Mouse (Mus musculus) bone marrow, adult 2 months (tissue): ENCODE data around the gene Olfr645. TPM values are rescaled to one million over a fixed set of nuclear protein-coding genes. Genes with fewer than 3 reads are reported as not detected.

ENCODE experiments used
- H3K27ac ChIP-seq: fragments of 200-500 bp; 2 replicates; pipeline ENCODE4 v1.5.1; 2012; ENCODE audit warnings: low read depth, mild to moderate bottlenecking, control low read depth, inconsistent platforms, low read length; ENCODE audit not compliant: control insufficient read depth, poor library complexity, insufficient read depth
- H3K4me1 ChIP-seq: fragments of 200-500 bp; 2 replicates; pipeline ENCODE4 v1.6.1; 2011; ENCODE audit warnings: low read length; ENCODE audit not compliant: control insufficient read depth, insufficient read depth
- H3K4me3 ChIP-seq: fragments of 200-500 bp; replicated peaks from 2 replicates; pipeline ENCODE3; 2011; ENCODE audit warnings: mild to moderate bottlenecking, low read depth, low read length, control low read depth; ENCODE audit not compliant: control insufficient read depth
- CTCF ChIP-seq: fragments of 200-500 bp; IDR thresholded peaks from 2 replicates; pipeline ENCODE4 v1.5.1; 2011; ENCODE audit warnings: low read length, control low read depth; ENCODE audit not compliant: control insufficient read depth, insufficient read depth
- POLR2A ChIP-seq: fragments of 200-500 bp; IDR thresholded peaks from 2 replicates; pipeline ENCODE4 v1.6.1; 2011; ENCODE audit warnings: low read depth, mild to moderate bottlenecking, control low read depth, low read length, borderline replicate concordance; ENCODE audit not compliant: control insufficient read depth
- WGBS: fragments of 180-500 bp; shearing (Covaris S2); methylation state at CpG from one replicate; pipeline ENCODE4 v1.1.7; 2018; 5-methylcytosine and 5-hydroxymethylcytosine counted together
- polyA plus RNA-seq: library from polyadenylated mRNA; stranded (reverse); fragments of >200 nt; gene quantifications from 2 replicates; pipeline ENCODE4 v1.2.4, GENCODE M21; 2011; ENCODE audit warnings: low replicate concordance; ENCODE audit not compliant: missing spikeins, insufficient read depth, insufficient read length

Gene Olfr645
- not detected in 2 replicates for polyA plus RNA-seq

DNA sequence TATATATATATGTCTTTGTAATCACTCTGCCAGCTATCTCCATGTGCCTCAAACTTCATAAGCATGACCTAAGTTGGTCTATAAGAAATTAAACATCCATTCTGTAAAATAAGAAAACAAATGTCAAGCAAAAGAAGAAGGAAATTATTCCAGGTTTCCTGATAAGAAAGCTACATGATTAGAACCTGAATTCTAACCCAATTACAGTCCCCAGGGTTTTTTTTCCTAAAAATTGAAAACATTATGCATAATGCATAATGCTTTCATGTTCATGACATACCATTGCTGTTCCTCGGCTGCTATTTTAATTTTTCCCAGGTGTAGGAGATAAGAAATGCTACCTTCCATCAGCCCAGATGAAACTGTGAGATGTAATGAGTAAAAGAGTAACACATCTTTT, at the start of gene Olfr645:
Gene Olfr645 (minus strand): TSS at position 101 of the 400 bp plus-strand sequence.
- no peak within 1 kb of the TSS for H3K4me3 ChIP-seq
- no peak within 1 kb of the TSS for H3K27ac ChIP-seq
- no peaks in the 10 kb centered on the region for H3K4me1 ChIP-seq
- TF ChIP-seq POLR2A (no peak), CTCF (no peak)
- WGBS = 83% methylated on average over 1 of the region's 1 CpGs

GRCm38 (mm10) chr7:104129726-104130125, 44.5 kb upstream of the Olfr645 start, which contains the start of gene Ubqln5:
TSS of gene Ubqln5 (minus strand) at chr7:104129826.
- TF ChIP-seq CTCF (no peak), POLR2A (no peak)
- Histone ChIP-seq H3K4me1 (no peaks in the 10 kb centered on the region), H3K27ac (no peak within 1 kb of the TSS), H3K4me3 (no peak within 1 kb of the TSS)
- 86% methylated on average over 5 of the region's 5 CpGs for WGBS

DNA sequence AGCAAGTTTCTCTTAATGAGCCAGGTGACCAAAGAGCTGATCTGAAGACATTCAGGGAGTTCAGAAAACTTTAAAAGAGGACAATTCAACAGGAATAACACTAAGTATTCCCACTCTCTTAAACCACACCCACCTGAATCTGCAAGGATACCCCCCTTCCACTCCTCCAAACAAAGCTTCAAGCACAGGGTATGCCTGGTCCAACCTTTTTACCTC, 19.4 kb upstream of the Olfr645 start, which contains the start of gene Olfr646:
Gene Olfr646 (plus strand): TSS at position 117 of the 216 bp plus-strand sequence.
- Histone ChIP-seq H3K4me1 (no peaks in the 10 kb centered on the region), H3K27ac (no peak within 1 kb of the TSS), H3K4me3 (no peak within 1 kb of the TSS)
- no peak for TF ChIP-seq CTCF

DNA sequence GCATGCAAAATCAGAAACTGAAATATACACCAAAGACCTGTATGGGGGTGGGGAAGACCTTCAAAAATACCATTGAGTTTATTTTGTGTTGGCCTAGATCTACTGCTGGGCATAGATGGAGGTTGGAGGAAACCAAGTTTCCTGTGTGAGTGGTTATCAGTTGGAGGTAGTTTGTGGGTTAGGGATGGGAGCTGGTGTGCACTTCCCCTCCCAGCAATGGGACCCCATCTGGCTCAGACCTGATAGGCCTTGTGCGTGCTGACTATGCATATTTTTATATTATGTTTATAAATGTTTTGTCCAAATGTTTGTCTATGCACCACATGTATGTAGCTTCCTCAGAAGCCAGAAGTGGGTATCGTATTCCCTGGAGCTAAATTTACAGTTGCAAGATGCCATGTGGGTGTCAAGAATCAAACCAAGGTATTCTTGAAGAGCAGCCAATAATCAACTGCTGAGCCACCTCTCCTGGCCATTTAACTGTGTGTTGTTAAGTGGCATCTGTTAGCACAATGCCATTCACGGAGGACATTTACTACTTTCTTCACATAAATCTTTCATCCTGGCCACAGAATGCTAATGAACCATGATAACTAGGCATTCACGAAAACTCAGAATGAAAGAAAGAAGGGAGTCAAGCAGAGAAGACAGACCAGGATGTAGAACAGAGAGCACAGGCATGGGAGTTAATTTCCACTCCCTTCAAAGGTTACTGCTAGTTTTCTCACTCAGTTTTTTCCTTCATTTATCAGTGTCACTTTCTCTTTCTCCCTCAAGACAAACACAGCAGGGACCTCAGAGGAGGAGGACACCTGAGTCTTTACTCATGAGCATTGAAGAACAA, 18.9 kb upstream of the Olfr645 start:
- TF ChIP-seq CTCF (no peak), POLR2A (no peak)
- no peaks in the 10 kb centered on the region for H3K4me1 ChIP-seq
- WGBS = 11% methylated on average over 4 of the region's 4 CpGs
- no peak overlapping the region for H3K27ac ChIP-seq
- H3K4me3 ChIP-seq = no peak overlapping the region

GRCm38 (mm10) chr7:104071769-104072168, 13.5 kb downstream of the Olfr645 start, which contains the start of gene Olfr644:
TSS of gene Olfr644 (minus strand) at chr7:104071869.
- WGBS = 72% methylated on average over 2 of the region's 2 CpGs
- H3K4me3 ChIP-seq = no peak within 1 kb of the TSS
- H3K4me1 ChIP-seq = no peaks in the 10 kb centered on the region
- H3K27ac ChIP-seq = no peak within 1 kb of the TSS
- TF ChIP-seq POLR2A (no peak), CTCF (no peak)

GRCm38 (mm10) chr7:104061345-104061744, 23.9 kb downstream of the Olfr645 start, which contains the start of gene 4930516K23Rik:
TSS of gene 4930516K23Rik (minus strand) at chr7:104061445.
- TF ChIP-seq POLR2A = no peak
- TF ChIP-seq CTCF = no peak
- Histone ChIP-seq H3K27ac (no peak within 1 kb of the TSS), H3K4me1 (no peaks in the 10 kb centered on the region; the same call in 1 of the 2 replicates), H3K4me3 (no peak within 1 kb of the TSS)
- 63% methylated on average over 2 of the region's 2 CpGs for WGBS

- H3K27ac ChIP-seq = no peak overlapping the region
- TF ChIP-seq POLR2A = no peak
- no peak for TF ChIP-seq CTCF
- H3K4me1 ChIP-seq = no peaks in the 10 kb centered on the region; the same call in 1 of the 2 replicates
- WGBS = 93% methylated on average over 1 of the region's 1 CpGs
- no peak overlapping the region for H3K4me3 ChIP-seq
Observed at GRCm38 (mm10) chr7:104059215-104059614, 26.1 kb downstream of the Olfr645 start.

- 74% methylated on average over 1 of the region's 1 CpGs for WGBS
- TF ChIP-seq POLR2A (no peak), CTCF (no peak)
- Histone ChIP-seq H3K27ac (no peak within 1 kb of the TSS), H3K4me3 (no peak within 1 kb of the TSS), H3K4me1 (no peaks in the 10 kb centered on the region)
Observed at GRCm38 (mm10) chr7:104052566-104052965, 32.7 kb downstream of the Olfr645 start, which contains the start of gene Olfr642. TSS of gene Olfr642 (minus strand) at chr7:104052666.
